9 mouse cellular contexts compared by ENCODE assay signal in the genomic region with DNA sequence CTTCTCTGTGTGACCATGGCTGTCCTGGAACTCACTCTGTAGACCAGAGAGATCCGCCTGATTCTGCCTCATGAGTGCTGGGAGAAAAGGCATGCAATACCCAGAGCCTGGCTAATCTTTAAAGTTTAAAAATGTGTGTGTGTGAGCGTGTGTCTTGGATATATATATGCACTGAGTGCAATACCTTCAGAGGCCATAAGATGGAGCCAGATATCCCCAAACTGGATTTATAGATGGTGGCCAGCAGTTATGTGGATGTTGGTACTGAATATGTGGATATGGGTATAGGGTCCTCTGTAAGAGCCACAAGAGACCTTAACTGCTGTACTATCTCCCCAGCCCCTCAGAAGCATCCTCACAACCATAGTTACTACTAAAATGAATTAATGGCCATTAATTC.
DNase-seq lines count a peak whose midpoint lies in the region; ATAC-seq and TF ChIP-seq lines count a peak whose summit lies in the region.
"Had no signal": no experiment of that assay in that cellular context is flagged by ENCODE, and none has a peak within 500 bp of the region (broad histone marks: within the 10 kb centered on the region; RNA-seq: fewer than 3 reads in every experiment).

No protein-coding gene starts in this region.

- H3K4me1 ChIP-seq in kidney, adult 2 months (ENCODE audit: control insufficient read depth, insufficient read depth, low read length), result no peaks in the 10 kb centered on the region
- H3K4me1 ChIP-seq in kidney, embryonic 16.5 days (ENCODE audit: insufficient read depth, low read length), result 0 out of 2 replicates have a peak, but pooled peaks cover 4% of the 10 kb centered on the region
- H3K4me1 ChIP-seq in intestine, embryonic 15.5 days (replicated peaks), result 0 out of 2 replicates have a peak, but pooled peaks cover 8% of the 10 kb centered on the region

- no peak overlapping the region for H3K4me2 ChIP-seq in kidney, embryonic 16.5 days (replicated peaks; ENCODE audit: low read depth, low read length)
- H3K4me2 ChIP-seq in intestine, embryonic 15.5 days (replicated peaks), result no peak overlapping the region
- H3K4me2 ChIP-seq: embryonic facial prominence, embryonic 13.5 days had no signal

- DNase-seq in kidney, adult 2 months, result peak; percentile 26
- peak; percentile 64 for DNase-seq in thymus, postnatal 0 days (ENCODE audit: low spot score)
- DNase-seq in thymus, postnatal 36 days, result no peak
- DNase-seq in embryo, embryonic 10 days (ENCODE audit: low spot score), result peak; percentile 28
- DNase-seq in lung, postnatal 36 days, result peak; percentile 74
- DNase-seq in frontal cortex, postnatal 25 days (ENCODE audit: low spot score in 2 of 2), result no peak

- H3K9ac ChIP-seq in kidney, embryonic 16.5 days (replicated peaks; ENCODE audit: low read length), result no peak overlapping the region
- no peak overlapping the region for H3K9ac ChIP-seq in intestine, embryonic 15.5 days
- H3K9ac ChIP-seq: embryonic facial prominence, embryonic 13.5 days had no signal

- no peaks in the 10 kb centered on the region for H3K27me3 ChIP-seq in kidney, adult 2 months (replicated peaks; ENCODE audit: control insufficient read depth, insufficient read depth, low read length)
- H3K27me3 ChIP-seq in kidney, embryonic 16.5 days (ENCODE audit: insufficient read depth, low read length), result peaks cover 41% of the 10 kb centered on the region
- H3K27me3 ChIP-seq in intestine, embryonic 15.5 days (replicated peaks), result peaks cover 30% of the 10 kb centered on the region

- WGBS in kidney, adult 2 months, result 48% methylated on average over 2 of the region's 2 CpGs
- WGBS in kidney, embryonic 16.5 days, result 44% methylated on average over 2 of the region's 2 CpGs
- WGBS in intestine, embryonic 15.5 days, result 28% methylated on average over 2 of the region's 2 CpGs

- H3K4me3 ChIP-seq in kidney, adult 2 months (ENCODE audit: insufficient read depth, low read depth, low read length), result no peak overlapping the region
- H3K4me3 ChIP-seq in kidney, embryonic 16.5 days (ENCODE audit: low read length), result no peak overlapping the region
- H3K4me3 ChIP-seq in intestine, embryonic 15.5 days (replicated peaks), result no peak overlapping the region
- H3K4me3 ChIP-seq: embryonic facial prominence, embryonic 13.5 days had no signal

- no peak for ATAC-seq in kidney, embryonic 16.5 days (ENCODE audit: low FRiP score, low TSS enrichment)
- ATAC-seq in intestine, embryonic 15.5 days, result no peak

- H3K36me3 ChIP-seq in kidney, adult 2 months (ENCODE audit: control insufficient read depth, insufficient read depth, low read length), result no peaks in the 10 kb centered on the region
- no peaks in the 10 kb centered on the region for H3K36me3 ChIP-seq in kidney, embryonic 16.5 days (ENCODE audit: insufficient read depth, low read length)
- H3K36me3 ChIP-seq in intestine, embryonic 15.5 days, result no peaks in the 10 kb centered on the region
- H3K36me3 ChIP-seq: embryonic facial prominence, embryonic 13.5 days had no signal

- H3K9me3 ChIP-seq in kidney, embryonic 16.5 days (ENCODE audit: low read length), result peaks cover 4% of the 10 kb centered on the region; the same call in 1 of the 2 replicates
- H3K9me3 ChIP-seq in intestine, embryonic 15.5 days, result no peaks in the 10 kb centered on the region
- H3K9me3 ChIP-seq: embryonic facial prominence, embryonic 13.5 days had no signal

- H3K27ac ChIP-seq in kidney, adult 2 months (ENCODE audit: insufficient read depth, low read depth, low read length), result no peak overlapping the region
- no peak overlapping the region for H3K27ac ChIP-seq in kidney, embryonic 16.5 days (ENCODE audit: low read length)
- H3K27ac ChIP-seq in intestine, embryonic 15.5 days, result no peak overlapping the region
- H3K27ac ChIP-seq: embryonic facial prominence, embryonic 13.5 days had no signal

- TF ChIP-seq CTCF in kidney, adult 2 months (conservative IDR thresholded peaks at IDR 0.05; ENCODE audit: insufficient read depth, insufficient read length, low read depth, low read length), result no peak

- no peak for TF ChIP-seq POLR2A in kidney, adult 2 months (IDR thresholded peaks at IDR 0.05; ENCODE audit: low read depth, low read length)

Comparison
In these comparisons a context has a peak if more than half of its experiments do, and no peak if none do; other contexts are left out.
1. DNase-seq: peak in kidney, adult 2 months (single experiment), thymus, postnatal 0 days (single experiment), embryo, embryonic 10 days (single experiment) and lung, postnatal 36 days (single experiment); none in thymus, postnatal 36 days (0 of 2) and frontal cortex, postnatal 25 days (0 of 2).